Mouse (Mus musculus) heart, postnatal 0 days (tissue): Measurements from ENCODE around the gene Syt8. TPM values are rescaled to one million over a fixed set of nuclear protein-coding genes. Genes with fewer than 3 reads are reported as not detected.
A peak's percentile ranks its signal among the peaks of the same experiment; 100 is the strongest.

Experiments used
- ATAC-seq: fragments of 200-750 bp; cut with Nextera tagmentation; 2 replicates; pipeline ENCODE4 v1.8.0; 2017; ENCODE audit warnings: low read depth, moderate number of reproducible peaks, moderate library complexity; ENCODE audit not compliant: insufficient read depth
- DNase-seq: peaks from one replicate; pipeline ENCODE4 v3.0.0-alpha.2; 2016; ENCODE audit warnings: low spot score
- H3K27ac ChIP-seq: fragments of 300-500 bp; sonication (generic); 2 replicates; pipeline ENCODE4 v1.5.1; 2014; ENCODE audit warnings: low read depth, mild to moderate bottlenecking
- H3K27me3 ChIP-seq: fragments of 300-500 bp; sonication (generic); 2 replicates; pipeline ENCODE4 v1.6.1; 2014; ENCODE audit warnings: low read length, mixed read lengths; ENCODE audit not compliant: control insufficient read depth, insufficient read depth
- H3K36me3 ChIP-seq: fragments of 300-500 bp; sonication (generic); replicated peaks from 2 replicates; pipeline ENCODE4 v1.6.1; 2014; ENCODE audit warnings: low read length, mixed read lengths; ENCODE audit not compliant: control insufficient read depth, insufficient read depth
- H3K4me1 ChIP-seq: fragments of 300-500 bp; sonication (generic); 2 replicates; pipeline ENCODE4 v1.6.1; 2014; ENCODE audit warnings: antibody characterized with exemption; ENCODE audit not compliant: control insufficient read depth, insufficient read depth
- H3K4me2 ChIP-seq: fragments of 300-500 bp; sonication (generic); 2 replicates; pipeline ENCODE4 v1.6.1; 2014; ENCODE audit warnings: low read depth, mild to moderate bottlenecking, low read length, moderate library complexity
- H3K4me3 ChIP-seq: fragments of 300-500 bp; sonication (generic); 2 replicates; pipeline ENCODE4 v1.5.1; 2014; ENCODE audit warnings: low read depth, low read length
- H3K9ac ChIP-seq: fragments of 300-500 bp; sonication (generic); replicated peaks from 2 replicates; pipeline ENCODE4 v1.6.1; 2014; ENCODE audit warnings: low read depth, low read length, mixed read lengths
- H3K9me3 ChIP-seq: fragments of 300-500 bp; sonication (generic); replicated peaks from 2 replicates; pipeline ENCODE4 v1.6.1; 2016; ENCODE audit warnings: low read length; ENCODE audit not compliant: control insufficient read depth
- CTCF ChIP-seq: IDR thresholded peaks from 2 replicates; pipeline ENCODE4 v1.5.1; 2016; ENCODE audit warnings: antibody characterized with exemption, control low read depth, low read depth
- EP300 ChIP-seq: IDR thresholded peaks from 2 replicates; pipeline ENCODE4 v1.6.1; 2016; ENCODE audit warnings: antibody characterized with exemption, low read depth
- WGBS: fragments of 180-500 bp; shearing (Covaris S2); extraction: QIAGEN DNeasy Blood & Tissue Kit; methylation state at CpG from one replicate; pipeline ENCODE4 v1.1.7; 2014; 5-methylcytosine and 5-hydroxymethylcytosine counted together
- polyA plus RNA-seq: library from polyadenylated mRNA; unstranded; fragments of >200 nt; fragmentation: Nextera tagmentation; extraction: Ambion mirVana; gene quantifications from 2 replicates; pipeline ENCODE4 v1.2.1, GENCODE M21; 2015
- total RNA-seq: library from RNA; depleted of rRNA; stranded (reverse); fragments of >200 nt; gene quantifications from 2 replicates; pipeline ENCODE4 v1.2.3, GENCODE M21; 2014; ENCODE audit warnings: low replicate concordance

Syt8 gene
- total and polyA plus RNA-seq, 2 experiments from 2014 or later, result 18.0 TPM; not detected in 1

- Histone ChIP-seq H3K36me3 (no peaks in the 10 kb centered on the region), H3K9ac (peak within 1 kb of the TSS; percentile 17; the same call in 1 of the 2 replicates), H3K27ac (peak within 1 kb of the TSS; percentile 16; the same call in 1 of the 2 replicates), H3K4me2 (peak within 1 kb of the TSS; percentile 7; the same call in 1 of the 2 replicates), H3K4me1 (peaks cover 12% of the 10 kb centered on the region), H3K4me3 (no peak within 1 kb of the TSS), H3K27me3 (no peaks in the 10 kb centered on the region), H3K9me3 (no peaks in the 10 kb centered on the region)
- DNase-seq (no peak), ATAC-seq (no peak)
- no peak for TF ChIP-seq EP300
- no peak for TF ChIP-seq CTCF
- 74% methylated on average over 9 of the region's 9 CpGs for WGBS
Measured at GRCm38 (mm10) chr7:142441585-142441984, 6.9 kb downstream of the Syt8 start, which contains the start of gene Tnni2. Gene Tnni2 (plus strand): TSS chr7:142441808.

GRCm38 (mm10) chr7:142442081-142442907, 7.6 kb downstream of the Syt8 start:
- no peak for ATAC-seq
- peak overlapping the region; percentile 17; the same call in 1 of the 2 replicates for H3K9ac ChIP-seq

GRCm38 (mm10) chr7:142442908-142443420, 8.3 kb downstream of the Syt8 start:
- ATAC-seq (no peak), DNase-seq (no peak)
- Histone ChIP-seq H3K4me1 (peaks cover 12% of the 10 kb centered on the region), H3K27me3 (no peaks in the 10 kb centered on the region), H3K9me3 (no peaks in the 10 kb centered on the region), H3K27ac (0 out of 2 replicates have a peak overlapping the region, but pooled peaks have one; percentile 16), H3K4me2 (no peak overlapping the region), H3K9ac (no peak overlapping the region), H3K36me3 (no peaks in the 10 kb centered on the region), H3K4me3 (no peak overlapping the region)
- no peak for TF ChIP-seq EP300
- TF ChIP-seq CTCF, result no peak
- WGBS, result 93% methylated on average over 7 of the region's 7 CpGs

More at GRCm38 (mm10) chr7:142442081-142442907, 7.6 kb downstream of the Syt8 start:
- no peak for TF ChIP-seq CTCF
- no peak for TF ChIP-seq EP300
- Histone ChIP-seq H3K9me3 (no peaks in the 10 kb centered on the region), H3K36me3 (no peaks in the 10 kb centered on the region), H3K4me2 (peak overlapping the region; percentile 7; the same call in 1 of the 2 replicates), H3K4me1 (peaks cover 12% of the 10 kb centered on the region), H3K27me3 (no peaks in the 10 kb centered on the region), H3K4me3 (no peak overlapping the region), H3K27ac (peak overlapping the region; percentile 16; the same call in 1 of the 2 replicates)
- WGBS, result 56% methylated on average over 9 of the region's 9 CpGs
- no peak for DNase-seq

GRCm38 (mm10) chr7:142443474-142443873, 8.8 kb downstream of the Syt8 start:
- TF ChIP-seq EP300, result no peak
- TF ChIP-seq CTCF, result no peak
- no peaks in the 10 kb centered on the region for H3K9me3 ChIP-seq
- H3K27ac ChIP-seq, result no peak overlapping the region
- H3K4me2 ChIP-seq, result no peak overlapping the region
- ATAC-seq, result no peak
- H3K9ac ChIP-seq, result no peak overlapping the region
- no peaks in the 10 kb centered on the region for H3K27me3 ChIP-seq
- no peak for DNase-seq
- H3K36me3 ChIP-seq, result no peaks in the 10 kb centered on the region
- 86% methylated on average over 5 of the region's 5 CpGs for WGBS
- H3K4me3 ChIP-seq, result no peak overlapping the region
- peaks cover 12% of the 10 kb centered on the region for H3K4me1 ChIP-seq

GRCm38 (mm10) chr7:142444171-142444570, 9.5 kb downstream of the Syt8 start:
- Histone ChIP-seq H3K27me3 (no peaks in the 10 kb centered on the region), H3K27ac (no peak overlapping the region), H3K9ac (no peak overlapping the region), H3K4me1 (peaks cover 17% of the 10 kb centered on the region), H3K9me3 (no peaks in the 10 kb centered on the region), H3K4me3 (no peak overlapping the region), H3K4me2 (no peak overlapping the region), H3K36me3 (no peaks in the 10 kb centered on the region)
- ATAC-seq (no peak), DNase-seq (no peak)
- TF ChIP-seq CTCF (no peak), EP300 (no peak)
- WGBS, result 88% methylated on average over 6 of the region's 6 CpGs
